Mouse (Mus musculus): ENCODE results near the gene Slc24a4. TPM values are rescaled to one million over a fixed set of nuclear protein-coding genes. Genes with fewer than 3 reads are reported as not detected.

The Slc24a4 gene
- total and polyA plus RNA-seq, 3 experiments = 0.23 to 0.69 (median 0.34) TPM

- Histone ChIP-seq H3K27ac (ENCODE audit: insufficient read depth, low read depth) (no peak overlapping the region), H3K9me3 (replicated peaks; ENCODE audit: low read length) (no peaks in the 10 kb centered on the region), H3K9ac (ENCODE audit: insufficient read depth, low read depth) (no peak overlapping the region), H3K79me2 (replicated peaks; ENCODE audit: control insufficient read depth, extremely low read depth, insufficient read depth, poor library complexity, severe bottlenecking) (no peaks in the 10 kb centered on the region), H3K4me3 (replicated peaks in 1 of 3; ENCODE audit: low read depth in 2 of 3, low read length in 2 of 3, poor library complexity in 1 of 3) (no peak overlapping the region), H3K4me1 (ENCODE audit: control insufficient read depth in 1 of 2, insufficient read depth in 2 of 2) (no peaks in the 10 kb centered on the region), H3K27me3 (replicated peaks) (peaks cover 11% of the 10 kb centered on the region), H3K36me3 (replicated peaks in 1 of 2; ENCODE audit: control insufficient read depth in 1 of 2, insufficient read depth in 1 of 2, low read length in 1 of 2) (no peaks in the 10 kb centered on the region), H3K4me2 (ENCODE audit: insufficient read depth, low read depth, poor library complexity, severe bottlenecking) (no peak overlapping the region)
- dilution Hi-C loops (cut with MboI; ENCODE audit: extremely low pct_ligation_motif_present, extremely low pct_unique_long_range_greater_than_20kb, low sequenced_read_pairs) = no loop called here
- in situ Hi-C loops (cut with MboI; ENCODE audit: low pct_ligation_motif_present, low pct_unique_long_range_greater_than_20kb, low sequenced_read_pairs) = no loop called here
- TF ChIP-seq CHD1 (IDR thresholded peaks at IDR 0.05; ENCODE audit: low read depth, low read length) (no peak), RCOR1 (conservative IDR thresholded peaks at IDR 0.05; ENCODE audit: low read depth, low read length) (no peak), POLR2AphosphoS2 (IDR thresholded peaks at IDR 0.05; ENCODE audit: low read depth, low read length) (no peak), PAX5 (IDR thresholded peaks at IDR 0.05; ENCODE audit: low read length) (no peak), EP300 (IDR thresholded peaks at IDR 0.05; ENCODE audit: low read length) (no peak)
- DNase-seq (ENCODE audit: extremely low read depth) = no peak
Observed at GRCm38 (mm10) chr12:102139710-102140109, 11.2 kb downstream of the Slc24a4 start.

GRCm38 (mm10) chr12:102141330-102141729 is 12.8 kb downstream of the Slc24a4 start:
- Histone ChIP-seq H3K36me3 (replicated peaks in 1 of 2; ENCODE audit: control insufficient read depth in 1 of 2, insufficient read depth in 1 of 2, low read length in 1 of 2) (no peaks in the 10 kb centered on the region), H3K9me3 (replicated peaks; ENCODE audit: low read length) (no peaks in the 10 kb centered on the region), H3K79me2 (replicated peaks; ENCODE audit: control insufficient read depth, extremely low read depth, insufficient read depth, poor library complexity, severe bottlenecking) (no peaks in the 10 kb centered on the region), H3K27ac (ENCODE audit: insufficient read depth, low read depth) (no peak overlapping the region), H3K27me3 (replicated peaks) (peaks cover 11% of the 10 kb centered on the region), H3K4me3 (replicated peaks in 1 of 3; ENCODE audit: low read depth in 2 of 3, low read length in 2 of 3, poor library complexity in 1 of 3) (no peak overlapping the region), H3K4me1 (ENCODE audit: control insufficient read depth in 1 of 2, insufficient read depth in 2 of 2) (no peaks in the 10 kb centered on the region), H3K4me2 (ENCODE audit: insufficient read depth, low read depth, poor library complexity, severe bottlenecking) (no peak overlapping the region), H3K9ac (ENCODE audit: insufficient read depth, low read depth) (no peak overlapping the region)
- in situ Hi-C loops (cut with MboI; ENCODE audit: low pct_ligation_motif_present, low pct_unique_long_range_greater_than_20kb, low sequenced_read_pairs) (no loop called here), dilution Hi-C loops (cut with MboI; ENCODE audit: extremely low pct_ligation_motif_present, extremely low pct_unique_long_range_greater_than_20kb, low sequenced_read_pairs) (no loop called here)
- no peak for DNase-seq (ENCODE audit: extremely low read depth)
- TF ChIP-seq IRF4 (IDR thresholded peaks at IDR 0.05; ENCODE audit: low read depth, low read length) = no peak
- no peak for TF ChIP-seq CHD1 (IDR thresholded peaks at IDR 0.05; ENCODE audit: low read depth, low read length)
- TF ChIP-seq POLR2AphosphoS2 (IDR thresholded peaks at IDR 0.05; ENCODE audit: low read depth, low read length) = no peak

GRCm38 (mm10) chr12:102147678-102148077 is 19.1 kb downstream of the Slc24a4 start:
- dilution Hi-C loops (cut with MboI; ENCODE audit: extremely low pct_ligation_motif_present, extremely low pct_unique_long_range_greater_than_20kb, low sequenced_read_pairs) = no loop called here
- in situ Hi-C loops (cut with MboI; ENCODE audit: low pct_ligation_motif_present, low pct_unique_long_range_greater_than_20kb, low sequenced_read_pairs) = no loop called here

More at GRCm38 (mm10) chr12:102147678-102148077, 19.1 kb downstream of the Slc24a4 start:
- Histone ChIP-seq H3K9ac (ENCODE audit: insufficient read depth, low read depth) (no peak overlapping the region), H3K36me3 (replicated peaks in 1 of 2; ENCODE audit: control insufficient read depth in 1 of 2, insufficient read depth in 1 of 2, low read length in 1 of 2) (no peaks in the 10 kb centered on the region), H3K27ac (ENCODE audit: insufficient read depth, low read depth) (no peak overlapping the region), H3K79me2 (replicated peaks; ENCODE audit: control insufficient read depth, extremely low read depth, insufficient read depth, poor library complexity, severe bottlenecking) (no peaks in the 10 kb centered on the region), H3K4me3 (replicated peaks in 1 of 3; ENCODE audit: low read depth in 2 of 3, low read length in 2 of 3, poor library complexity in 1 of 3) (no peak overlapping the region), H3K27me3 (replicated peaks) (no peaks in the 10 kb centered on the region), H3K4me1 (ENCODE audit: control insufficient read depth in 1 of 2, insufficient read depth in 2 of 2) (no peaks in the 10 kb centered on the region), H3K9me3 (replicated peaks; ENCODE audit: low read length) (no peaks in the 10 kb centered on the region), H3K4me2 (ENCODE audit: insufficient read depth, low read depth, poor library complexity, severe bottlenecking) (no peak overlapping the region)
- no peak for TF ChIP-seq ZNF384 (IDR thresholded peaks at IDR 0.05; ENCODE audit: low read depth, low read length)
- no peak for TF ChIP-seq POLR2AphosphoS2 (IDR thresholded peaks at IDR 0.05; ENCODE audit: low read depth, low read length)
- no peak for TF ChIP-seq ZC3H11A (IDR thresholded peaks at IDR 0.05; ENCODE audit: low read depth, low read length)
- no peak for TF ChIP-seq EP300 (IDR thresholded peaks at IDR 0.05; ENCODE audit: low read length)
- TF ChIP-seq NELFE (IDR thresholded peaks at IDR 0.05; ENCODE audit: low read depth, low read length) = no peak
- no peak for DNase-seq (ENCODE audit: extremely low read depth)
